Mouse (Mus musculus): Measurements from ENCODE around the gene Abca5. TPM values are rescaled to one million over a fixed set of nuclear protein-coding genes. Genes with fewer than 3 reads are reported as not detected.

Gene Abca5
- polyA plus RNA-seq, 1 experiment from 2014 or later = 0.81 TPM

- WGBS (ENCODE audit: insufficient replicate concordance) = 63% methylated on average over 6 of the region's 6 CpGs
- ATAC-seq (ENCODE audit: low read depth) = no peak
- Histone ChIP-seq H3K4me1 (ENCODE audit: control insufficient read depth, low read depth, low read length) (no peaks in the 10 kb centered on the region), H3K27me3 (ENCODE audit: control insufficient read depth, insufficient read depth, low read depth, low read length) (no peaks in the 10 kb centered on the region), H3K4me2 (ENCODE audit: low read depth, low read length) (no peak overlapping the region), H3K36me3 (ENCODE audit: control insufficient read depth, insufficient read depth) (no peaks in the 10 kb centered on the region), H3K27ac (ENCODE audit: low read length) (no peak overlapping the region), H3K4me3 (ENCODE audit: low read depth, low read length) (no peak overlapping the region), H3K9me3 (replicated peaks; ENCODE audit: control insufficient read depth, low read length) (no peaks in the 10 kb centered on the region), H3K9ac (ENCODE audit: low read depth, low read length) (no peak overlapping the region)
Observed at GRCm38 (mm10) chr11:110330093-110330492, 7.4 kb downstream of the Abca5 start.

GRCm38 (mm10) chr11:110322266-110322665 is 15.2 kb downstream of the Abca5 start:
- no peak overlapping the region for H3K9ac ChIP-seq (ENCODE audit: low read depth, low read length)
- no peak overlapping the region for H3K27ac ChIP-seq (ENCODE audit: low read length)
- H3K36me3 ChIP-seq (ENCODE audit: control insufficient read depth, insufficient read depth) = no peaks in the 10 kb centered on the region
- no peaks in the 10 kb centered on the region for H3K9me3 ChIP-seq (replicated peaks; ENCODE audit: control insufficient read depth, low read length)
- no peak overlapping the region for H3K4me3 ChIP-seq (ENCODE audit: low read depth, low read length)
- ATAC-seq (ENCODE audit: low read depth) = no peak
- no peaks in the 10 kb centered on the region for H3K27me3 ChIP-seq (ENCODE audit: control insufficient read depth, insufficient read depth, low read depth, low read length)
- H3K4me1 ChIP-seq (ENCODE audit: control insufficient read depth, low read depth, low read length) = no peaks in the 10 kb centered on the region
- WGBS (ENCODE audit: insufficient replicate concordance) = 79% methylated on average over 8 of the region's 8 CpGs
- H3K4me2 ChIP-seq (ENCODE audit: low read depth, low read length) = no peak overlapping the region

- H3K4me1 ChIP-seq (ENCODE audit: control insufficient read depth, low read depth, low read length) = no peaks in the 10 kb centered on the region
- H3K4me2 ChIP-seq (ENCODE audit: low read depth, low read length) = no peak overlapping the region
- no peaks in the 10 kb centered on the region for H3K36me3 ChIP-seq (ENCODE audit: control insufficient read depth, insufficient read depth)
- no peaks in the 10 kb centered on the region for H3K9me3 ChIP-seq (replicated peaks; ENCODE audit: control insufficient read depth, low read length)
- 69% methylated on average over 12 of the region's 12 CpGs for WGBS (ENCODE audit: insufficient replicate concordance)
- no peak for ATAC-seq (ENCODE audit: low read depth)
- H3K9ac ChIP-seq (ENCODE audit: low read depth, low read length) = no peak overlapping the region
- no peaks in the 10 kb centered on the region for H3K27me3 ChIP-seq (ENCODE audit: control insufficient read depth, insufficient read depth, low read depth, low read length)
- no peak overlapping the region for H3K27ac ChIP-seq (ENCODE audit: low read length)
- no peak overlapping the region for H3K4me3 ChIP-seq (ENCODE audit: low read depth, low read length)
Observed at GRCm38 (mm10) chr11:110306475-110307168, 30.9 kb downstream of the Abca5 start.

- Histone ChIP-seq H3K4me3 (ENCODE audit: low read depth, low read length) (no peak overlapping the region), H3K27ac (ENCODE audit: low read length) (no peak overlapping the region), H3K9me3 (replicated peaks; ENCODE audit: control insufficient read depth, low read length) (no peaks in the 10 kb centered on the region), H3K4me2 (ENCODE audit: low read depth, low read length) (no peak overlapping the region), H3K4me1 (ENCODE audit: control insufficient read depth, low read depth, low read length) (no peaks in the 10 kb centered on the region), H3K9ac (ENCODE audit: low read depth, low read length) (no peak overlapping the region), H3K36me3 (ENCODE audit: control insufficient read depth, insufficient read depth) (no peaks in the 10 kb centered on the region), H3K27me3 (ENCODE audit: control insufficient read depth, insufficient read depth, low read depth, low read length) (no peaks in the 10 kb centered on the region)
- no peak for ATAC-seq (ENCODE audit: low read depth)
- 63% methylated on average over 3 of the region's 3 CpGs for WGBS (ENCODE audit: insufficient replicate concordance)
Observed at GRCm38 (mm10) chr11:110303411-110303810, 34.1 kb downstream of the Abca5 start.

- WGBS (ENCODE audit: insufficient replicate concordance) = 70% methylated on average over 13 of the region's 13 CpGs
- Histone ChIP-seq H3K9ac (ENCODE audit: low read depth, low read length) (no peak overlapping the region), H3K4me1 (ENCODE audit: control insufficient read depth, low read depth, low read length) (no peaks in the 10 kb centered on the region), H3K9me3 (replicated peaks; ENCODE audit: control insufficient read depth, low read length) (no peaks in the 10 kb centered on the region), H3K27me3 (ENCODE audit: control insufficient read depth, insufficient read depth, low read depth, low read length) (no peaks in the 10 kb centered on the region), H3K27ac (ENCODE audit: low read length) (no peak overlapping the region), H3K4me3 (ENCODE audit: low read depth, low read length) (no peak overlapping the region), H3K4me2 (ENCODE audit: low read depth, low read length) (no peak overlapping the region), H3K36me3 (ENCODE audit: control insufficient read depth, insufficient read depth) (no peaks in the 10 kb centered on the region)
- no peak for ATAC-seq (ENCODE audit: low read depth)
Observed at GRCm38 (mm10) chr11:110297917-110298533, 39.5 kb downstream of the Abca5 start.

GRCm38 (mm10) chr11:110290586-110290985 is 46.9 kb downstream of the Abca5 start:
- Histone ChIP-seq H3K27me3 (ENCODE audit: control insufficient read depth, insufficient read depth, low read depth, low read length) (no peaks in the 10 kb centered on the region), H3K27ac (ENCODE audit: low read length) (no peak overlapping the region), H3K36me3 (ENCODE audit: control insufficient read depth, insufficient read depth) (no peaks in the 10 kb centered on the region), H3K9ac (ENCODE audit: low read depth, low read length) (no peak overlapping the region), H3K4me1 (ENCODE audit: control insufficient read depth, low read depth, low read length) (no peaks in the 10 kb centered on the region; the same call in 1 of the 2 replicates), H3K4me3 (ENCODE audit: low read depth, low read length) (no peak overlapping the region), H3K4me2 (ENCODE audit: low read depth, low read length) (no peak overlapping the region), H3K9me3 (replicated peaks; ENCODE audit: control insufficient read depth, low read length) (no peaks in the 10 kb centered on the region)
- ATAC-seq (ENCODE audit: low read depth) = no peak; the same call in 1 of the 2 replicates
- WGBS (ENCODE audit: insufficient replicate concordance) = 61% methylated on average over 2 of the region's 2 CpGs

GRCm38 (mm10) chr11:110288423-110288822 is 49.1 kb downstream of the Abca5 start:
- no peak for ATAC-seq (ENCODE audit: low read depth)
- Histone ChIP-seq H3K4me3 (ENCODE audit: low read depth, low read length) (no peak overlapping the region), H3K4me1 (ENCODE audit: control insufficient read depth, low read depth, low read length) (no peaks in the 10 kb centered on the region; the same call in 1 of the 2 replicates), H3K27me3 (ENCODE audit: control insufficient read depth, insufficient read depth, low read depth, low read length) (no peaks in the 10 kb centered on the region), H3K4me2 (ENCODE audit: low read depth, low read length) (no peak overlapping the region), H3K9me3 (replicated peaks; ENCODE audit: control insufficient read depth, low read length) (no peaks in the 10 kb centered on the region), H3K36me3 (ENCODE audit: control insufficient read depth, insufficient read depth) (no peaks in the 10 kb centered on the region), H3K27ac (ENCODE audit: low read length) (no peak overlapping the region), H3K9ac (ENCODE audit: low read depth, low read length) (no peak overlapping the region)
- WGBS (ENCODE audit: insufficient replicate concordance) = 61% methylated on average over 3 of the region's 3 CpGs

- no peak overlapping the region for H3K9ac ChIP-seq (ENCODE audit: low read depth, low read length)
- no peaks in the 10 kb centered on the region; the same call in 1 of the 2 replicates for H3K4me1 ChIP-seq (ENCODE audit: control insufficient read depth, low read depth, low read length)
- H3K4me2 ChIP-seq (ENCODE audit: low read depth, low read length) = no peak overlapping the region
- H3K9me3 ChIP-seq (replicated peaks; ENCODE audit: control insufficient read depth, low read length) = no peaks in the 10 kb centered on the region
- WGBS (ENCODE audit: insufficient replicate concordance) = 37% methylated on average over 9 of the region's 9 CpGs
- no peak for ATAC-seq (ENCODE audit: low read depth)
- no peaks in the 10 kb centered on the region for H3K36me3 ChIP-seq (ENCODE audit: control insufficient read depth, insufficient read depth)
- H3K27me3 ChIP-seq (ENCODE audit: control insufficient read depth, insufficient read depth, low read depth, low read length) = no peaks in the 10 kb centered on the region
- no peak overlapping the region for H3K4me3 ChIP-seq (ENCODE audit: low read depth, low read length)
- H3K27ac ChIP-seq (ENCODE audit: low read length) = no peak overlapping the region
Observed at GRCm38 (mm10) chr11:110287694-110288093, 49.8 kb downstream of the Abca5 start.

- no peak for ATAC-seq (ENCODE audit: low read depth)
- no peaks in the 10 kb centered on the region for H3K36me3 ChIP-seq (ENCODE audit: control insufficient read depth, insufficient read depth)
- 68% methylated on average over 3 of the region's 3 CpGs for WGBS (ENCODE audit: insufficient replicate concordance)
Observed at GRCm38 (mm10) chr11:110286331-110286730, 51.2 kb downstream of the Abca5 start.

More at GRCm38 (mm10) chr11:110286331-110286730, 51.2 kb downstream of the Abca5 start:
- no peaks in the 10 kb centered on the region; the same call in 1 of the 2 replicates for H3K4me1 ChIP-seq (ENCODE audit: control insufficient read depth, low read depth, low read length)
- H3K9me3 ChIP-seq (replicated peaks; ENCODE audit: control insufficient read depth, low read length) = no peaks in the 10 kb centered on the region
- H3K27me3 ChIP-seq (ENCODE audit: control insufficient read depth, insufficient read depth, low read depth, low read length) = no peaks in the 10 kb centered on the region
- no peak overlapping the region for H3K4me3 ChIP-seq (ENCODE audit: low read depth, low read length)
- no peak overlapping the region for H3K4me2 ChIP-seq (ENCODE audit: low read depth, low read length)
- H3K27ac ChIP-seq (ENCODE audit: low read length) = no peak overlapping the region
- H3K9ac ChIP-seq (ENCODE audit: low read depth, low read length) = no peak overlapping the region

Measured in liver, embryonic 16.5 days (tissue).